Comparison of ENCODE assay signal across 8 mouse cellular contexts in the genomic region with DNA sequence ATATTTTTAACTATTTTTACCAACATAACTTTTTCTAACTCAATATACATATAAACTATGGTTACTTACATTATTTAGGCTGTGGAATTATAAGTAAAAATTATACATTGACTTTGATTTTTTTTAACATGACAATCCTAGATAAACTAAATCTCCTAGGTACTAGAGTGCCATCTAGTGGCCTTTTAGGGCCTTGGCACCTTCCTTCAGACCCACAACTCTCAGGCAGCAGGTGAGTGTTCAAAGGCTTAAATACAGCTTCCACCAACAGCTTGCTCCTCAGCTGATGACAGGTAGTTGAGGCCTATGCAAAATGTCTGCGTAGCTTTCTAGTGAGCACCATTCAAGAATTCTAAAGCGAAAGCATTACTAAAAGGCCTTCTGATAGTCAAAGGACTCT. TPM values are rescaled to one million over a fixed set of nuclear protein-coding genes. Genes with fewer than 3 reads are reported as not detected.
A peak's percentile ranks its signal among the peaks of the same experiment; 100 is the strongest.
DNase-seq lines count a peak whose midpoint lies in the region; ATAC-seq and TF ChIP-seq lines count a peak whose summit lies in the region.

No protein-coding gene starts in this region.

- TF ChIP-seq CTCF in intestine, postnatal 0 days (IDR thresholded peaks at IDR 0.05; ENCODE audit: low read depth) = peak; percentile 80

- H3K4me2 ChIP-seq in liver, embryonic 11.5 days = no peak overlapping the region
- no peak overlapping the region for H3K4me2 ChIP-seq in intestine, postnatal 0 days (replicated peaks; ENCODE audit: low read depth)
- no peak overlapping the region for H3K4me2 ChIP-seq in midbrain, embryonic 15.5 days

- H3K36me3 ChIP-seq in liver, embryonic 11.5 days (ENCODE audit: control insufficient read depth, insufficient read depth, low read length) = peaks cover 10% of the 10 kb centered on the region; the same call in 1 of the 2 replicates
- peaks cover 57% of the 10 kb centered on the region for H3K36me3 ChIP-seq in intestine, postnatal 0 days (ENCODE audit: control insufficient read depth, insufficient read depth)
- H3K36me3 ChIP-seq in midbrain, embryonic 15.5 days (replicated peaks) = peaks cover 17% of the 10 kb centered on the region; the same call in 1 of the 2 replicates

- H3K4me1 ChIP-seq in liver, embryonic 11.5 days (replicated peaks; ENCODE audit: control insufficient read depth, insufficient read depth, low read length) = no peaks in the 10 kb centered on the region
- no peaks in the 10 kb centered on the region for H3K4me1 ChIP-seq in intestine, postnatal 0 days (replicated peaks; ENCODE audit: control insufficient read depth, insufficient read depth, low read length)
- H3K4me1 ChIP-seq in midbrain, embryonic 15.5 days = no peaks in the 10 kb centered on the region

- WGBS in liver, embryonic 11.5 days = 53% methylated on average over 2 of the region's 2 CpGs
- WGBS in intestine, postnatal 0 days = 71% methylated on average over 2 of the region's 2 CpGs
- WGBS in midbrain, embryonic 15.5 days = 62% methylated on average over 2 of the region's 2 CpGs

- peak; percentile 34 to 41 for DNase-seq in cerebellum, adult 18-20 months
- DNase-seq in cerebellum, adult 9-11 months = no peak
- DNase-seq in liver = peak; percentile 16
- DNase-seq in liver, embryonic 11.5 days (ENCODE audit: low spot score) = no peak
- peak; percentile 25 for DNase-seq in c-Kit-positive CD71-negative TER-119-negative erythroid progenitor cells, embryonic 14.5 days (ENCODE audit: low read depth)
- no peak for DNase-seq in gastrocnemius, postnatal 25 days

- no peak for ATAC-seq in liver, embryonic 11.5 days (replicated peaks; ENCODE audit: low FRiP score)
- ATAC-seq in intestine, postnatal 0 days = no peak
- peak; percentile 65; the same call in 1 of the 2 replicates for ATAC-seq in midbrain, embryonic 15.5 days (replicated peaks)

- H3K9me3 ChIP-seq in liver, embryonic 11.5 days (ENCODE audit: control insufficient read depth, low read length) = no peaks in the 10 kb centered on the region
- no peaks in the 10 kb centered on the region for H3K9me3 ChIP-seq in intestine, postnatal 0 days (ENCODE audit: control insufficient read depth)
- H3K9me3 ChIP-seq in midbrain, embryonic 15.5 days = no peaks in the 10 kb centered on the region

- H3K9ac ChIP-seq in liver, embryonic 11.5 days (ENCODE audit: low read depth, low read length) = no peak overlapping the region
- H3K9ac ChIP-seq in intestine, postnatal 0 days (ENCODE audit: low read depth, low read length) = no peak overlapping the region
- no peak overlapping the region for H3K9ac ChIP-seq in midbrain, embryonic 15.5 days

- H3K27ac ChIP-seq in liver, embryonic 11.5 days (ENCODE audit: low read depth, low read length) = no peak overlapping the region
- no peak overlapping the region for H3K27ac ChIP-seq in intestine, postnatal 0 days (ENCODE audit: low read depth, low read length)
- H3K27ac ChIP-seq in midbrain, embryonic 15.5 days = no peak overlapping the region

- H3K27me3 ChIP-seq in liver, embryonic 11.5 days (replicated peaks; ENCODE audit: control insufficient read depth, insufficient read depth, low read length) = no peaks in the 10 kb centered on the region
- no peaks in the 10 kb centered on the region for H3K27me3 ChIP-seq in intestine, postnatal 0 days (replicated peaks; ENCODE audit: control insufficient read depth, insufficient read depth, low read length)
- H3K27me3 ChIP-seq in midbrain, embryonic 15.5 days (replicated peaks) = no peaks in the 10 kb centered on the region

- H3K4me3 ChIP-seq in liver, embryonic 11.5 days (ENCODE audit: low read depth, low read length) = no peak overlapping the region
- H3K4me3 ChIP-seq in intestine, postnatal 0 days (ENCODE audit: low read depth, low read length) = no peak overlapping the region
- no peak overlapping the region for H3K4me3 ChIP-seq in midbrain, embryonic 15.5 days

RNA-seq across cellular contexts. Expression of a gene that starts 10.1 kb away (rescaled TPM):
- 65.9 and 72.1 TPM in 2 replicates for polyA plus RNA-seq in liver, embryonic 11.5 days (2014; fragmentation: Nextera tagmentation; extraction: Ambion mirVana)
- polyA plus RNA-seq in intestine, postnatal 0 days (2015; fragmentation: Nextera tagmentation; extraction: Ambion mirVana) = 46.1 and 46.2 TPM in 2 replicates
- 42.5 and 49.2 TPM in 2 replicates for polyA plus RNA-seq in midbrain, embryonic 15.5 days (2015; fragmentation: Nextera tagmentation; extraction: Ambion mirVana)
- 10 to 100 TPM; 25.4 to 25.8 TPM for total RNA-seq in gastrocnemius, postnatal 25 days (2021)

RNA-seq across cellular contexts. Expression of a gene that starts 54.0 kb away (rescaled TPM):
- polyA plus RNA-seq in liver, embryonic 11.5 days (2014; fragmentation: Nextera tagmentation; extraction: Ambion mirVana) = 13.4 and 14.2 TPM in 2 replicates
- polyA plus RNA-seq in intestine, postnatal 0 days (2015; fragmentation: Nextera tagmentation; extraction: Ambion mirVana) = 22.3 and 23.8 TPM in 2 replicates
- 32.1 and 34.8 TPM in 2 replicates for polyA plus RNA-seq in midbrain, embryonic 15.5 days (2015; fragmentation: Nextera tagmentation; extraction: Ambion mirVana)
- total RNA-seq in gastrocnemius, postnatal 25 days (2021) = 10 to 100 TPM; 14.7 to 17.8 TPM

RNA-seq across cellular contexts. Expression of a gene that starts 55.8 kb away (rescaled TPM):
- 66.9 and 76.4 TPM in 2 replicates for polyA plus RNA-seq in liver, embryonic 11.5 days (2014; fragmentation: Nextera tagmentation; extraction: Ambion mirVana)
- 33.1 and 33.3 TPM in 2 replicates for polyA plus RNA-seq in intestine, postnatal 0 days (2015; fragmentation: Nextera tagmentation; extraction: Ambion mirVana)
- polyA plus RNA-seq in midbrain, embryonic 15.5 days (2015; fragmentation: Nextera tagmentation; extraction: Ambion mirVana) = 62.6 and 65.1 TPM in 2 replicates
- 10 to 100 TPM; 32.5 to 33.9 TPM for total RNA-seq in gastrocnemius, postnatal 25 days (2021)

Comparison
In these comparisons a context has a peak if more than half of its experiments do, and no peak if none do; other contexts are left out.
1. DNase-seq: peak in cerebellum, adult 18-20 months (2 of 2), liver (single experiment) and c-Kit-positive CD71-negative TER-119-negative erythroid progenitor cells, embryonic 14.5 days (single experiment); none in cerebellum, adult 9-11 months (single experiment), liver, embryonic 11.5 days (single experiment) and gastrocnemius, postnatal 25 days (single experiment).